Mouse (Mus musculus) megakaryocyte, embryonic 14.5 days (primary cell): ENCODE results near the gene Kcnk12.

ENCODE experiments used
- FLI1 ChIP-seq: IDR thresholded peaks from 2 replicates; pipeline ENCODE4 v1.6.1; 2012; ENCODE audit warnings: low read length, inconsistent platforms, mixed read lengths
- GATA1 ChIP-seq: IDR thresholded peaks from 3 replicates; pipeline ENCODE4 v1.6.1; 2012; ENCODE audit warnings: mixed read lengths, low read length, inconsistent platforms, borderline replicate concordance

DNA sequence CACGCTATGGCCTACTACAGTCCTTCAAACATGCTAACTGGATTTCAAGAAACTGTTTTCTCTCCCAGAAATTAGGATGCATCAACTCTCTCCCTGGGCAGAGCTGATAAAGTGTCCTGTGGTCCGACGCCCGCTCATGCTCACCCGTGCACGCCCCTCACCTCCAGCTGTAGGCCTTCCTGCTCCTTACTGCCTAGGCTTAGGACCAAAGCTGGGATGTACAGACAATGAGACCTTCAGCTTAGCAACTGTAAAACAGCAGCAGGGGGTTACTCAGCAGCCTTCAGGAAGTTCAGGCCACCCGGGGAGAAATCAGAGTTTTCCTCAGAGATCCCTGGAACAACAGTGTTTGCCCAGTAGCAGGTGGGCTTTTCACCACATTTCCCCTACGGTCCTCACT, 37.1 kb upstream of the Kcnk12 start:
- TF ChIP-seq GATA1, result no peak
- no peak for TF ChIP-seq FLI1
